Mouse (Mus musculus) lung, postnatal 0 days (tissue): ENCODE results near the gene Tent5b. TPM values are rescaled to one million over a fixed set of nuclear protein-coding genes. Genes with fewer than 3 reads are reported as not detected.

Experiments used
- ATAC-seq: fragments of 200-750 bp; cut with Nextera tagmentation; 2 replicates; pipeline ENCODE4 v1.8.0; 2017; ENCODE audit warnings: moderate library complexity
- DNase-seq: peaks from one replicate; pipeline ENCODE4 v3.0.0-alpha.2; 2016; ENCODE audit warnings: low spot score
- H3K27ac ChIP-seq: fragments of 300-500 bp; sonication (generic); 2 replicates; pipeline ENCODE4 v1.5.1; 2014; ENCODE audit warnings: antibody characterized with exemption, mild to moderate bottlenecking, low read length, mixed read lengths
- H3K27me3 ChIP-seq: fragments of 300-500 bp; sonication (generic); replicated peaks from 2 replicates; pipeline ENCODE4 v1.6.1; 2014; ENCODE audit warnings: low read length, mixed read lengths; ENCODE audit not compliant: insufficient read depth
- H3K36me3 ChIP-seq: fragments of 300-500 bp; sonication (generic); 2 replicates; pipeline ENCODE4 v1.6.1; 2014; ENCODE audit warnings: low read length, mixed read lengths; ENCODE audit not compliant: insufficient read depth
- H3K4me1 ChIP-seq: fragments of 300-500 bp; sonication (generic); 2 replicates; pipeline ENCODE4 v1.6.1; 2014; ENCODE audit warnings: antibody characterized with exemption, low read depth, low read length, mixed read lengths; ENCODE audit not compliant: insufficient read depth
- H3K4me2 ChIP-seq: fragments of 300-500 bp; sonication (generic); replicated peaks from 2 replicates; pipeline ENCODE4 v1.6.1; 2014; ENCODE audit warnings: low read depth, mild to moderate bottlenecking, low read length, moderate library complexity, mixed read lengths
- H3K4me3 ChIP-seq: fragments of 300-500 bp; sonication (generic); 2 replicates; pipeline ENCODE4 v1.5.1; 2014; ENCODE audit warnings: low read depth, low read length
- H3K9ac ChIP-seq: fragments of 300-500 bp; sonication (generic); replicated peaks from 2 replicates; pipeline ENCODE4 v1.6.1; 2014; ENCODE audit warnings: low read depth, mild to moderate bottlenecking
- H3K9me3 ChIP-seq: fragments of 300-500 bp; sonication (generic); 2 replicates; pipeline ENCODE4 v1.6.1; 2016; ENCODE audit warnings: low read length, mixed read lengths
- CTCF ChIP-seq: IDR thresholded peaks from 2 replicates; pipeline ENCODE4 v1.5.1; 2016; ENCODE audit warnings: antibody characterized with exemption, mild to moderate bottlenecking
- EP300 ChIP-seq: IDR thresholded peaks from 2 replicates; pipeline ENCODE4 v1.6.1; 2016; ENCODE audit warnings: antibody characterized with exemption, mild to moderate bottlenecking, control low read depth
- WGBS: fragments of 180-500 bp; shearing (Covaris S2); extraction: QIAGEN DNeasy Blood & Tissue Kit; methylation state at CpG from one replicate; pipeline ENCODE4 v1.1.7; 2014; 5-methylcytosine and 5-hydroxymethylcytosine counted together
- polyA plus RNA-seq: library from polyadenylated mRNA; unstranded; fragments of >200 nt; fragmentation: Nextera tagmentation; extraction: Ambion mirVana; gene quantifications from 2 replicates; pipeline ENCODE4 v1.2.1, GENCODE M21; 2015

The Tent5b gene
- polyA plus RNA-seq, 1 experiment from 2014 or later: 19.1 TPM

DNA sequence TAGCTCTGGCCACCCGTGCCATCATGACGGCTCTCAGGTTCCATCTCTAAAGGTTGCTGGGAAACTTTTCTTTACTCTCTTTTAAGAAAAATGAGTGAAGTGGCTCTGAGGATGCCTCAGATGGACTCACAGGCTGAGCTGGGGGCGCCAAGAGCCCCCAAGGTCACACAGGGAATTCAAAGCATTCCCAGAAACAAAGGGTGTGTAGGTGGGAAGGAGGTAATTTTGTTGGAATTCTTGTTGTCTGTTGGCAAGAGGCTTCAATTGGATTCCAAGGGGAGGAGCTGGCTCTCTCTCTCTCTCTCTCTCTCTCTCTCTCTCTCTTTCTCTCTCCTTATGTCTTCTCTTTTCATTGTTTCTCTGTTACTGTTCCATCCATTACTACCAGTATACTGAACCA is 37.7 kb upstream of the Tent5b start:
- H3K27ac ChIP-seq: no peak overlapping the region

DNA sequence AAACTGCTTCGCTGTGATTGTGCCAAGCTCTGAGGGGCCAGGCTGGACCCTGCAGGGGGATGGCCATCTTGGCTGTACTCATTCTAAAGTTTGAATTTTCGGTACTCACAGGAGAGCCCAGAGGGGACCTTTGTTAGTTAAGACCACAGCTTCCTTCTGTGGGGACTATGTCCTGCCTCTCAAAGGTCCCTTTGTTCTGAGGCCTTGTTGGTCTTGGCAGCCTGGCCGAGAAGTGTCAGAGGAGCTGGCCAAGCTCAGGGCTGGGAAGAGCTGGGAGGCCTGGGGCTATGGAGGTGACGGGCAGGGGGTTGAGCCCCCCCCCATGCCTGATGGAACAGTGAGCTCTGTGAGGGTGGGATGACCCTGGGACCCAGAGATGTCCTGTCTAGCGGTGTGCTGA is 36.8 kb upstream of the Tent5b start:
- Histone ChIP-seq H3K4me3 (no peak overlapping the region), H3K9me3 (no peaks in the 10 kb centered on the region), H3K27ac (no peak overlapping the region), H3K4me1 (no peaks in the 10 kb centered on the region), H3K27me3 (no peaks in the 10 kb centered on the region), H3K36me3 (no peaks in the 10 kb centered on the region), H3K4me2 (no peak overlapping the region), H3K9ac (no peak overlapping the region)
- 58% methylated on average over 5 of the region's 5 CpGs for WGBS
- ATAC-seq (no peak), DNase-seq (no peak)
- TF ChIP-seq EP300 (no peak), CTCF (no peak)

More for the DNA sequence above, 37.7 kb upstream of the Tent5b start:
- Histone ChIP-seq H3K27me3 (no peaks in the 10 kb centered on the region), H3K9ac (no peak overlapping the region), H3K4me3 (no peak overlapping the region), H3K4me1 (no peaks in the 10 kb centered on the region), H3K9me3 (no peaks in the 10 kb centered on the region), H3K36me3 (no peaks in the 10 kb centered on the region), H3K4me2 (no peak overlapping the region)
- WGBS: 50% methylated on average over 3 of the region's 3 CpGs
- TF ChIP-seq EP300 (no peak), CTCF (no peak)
- ATAC-seq: no peak
- DNase-seq: no peak

DNA sequence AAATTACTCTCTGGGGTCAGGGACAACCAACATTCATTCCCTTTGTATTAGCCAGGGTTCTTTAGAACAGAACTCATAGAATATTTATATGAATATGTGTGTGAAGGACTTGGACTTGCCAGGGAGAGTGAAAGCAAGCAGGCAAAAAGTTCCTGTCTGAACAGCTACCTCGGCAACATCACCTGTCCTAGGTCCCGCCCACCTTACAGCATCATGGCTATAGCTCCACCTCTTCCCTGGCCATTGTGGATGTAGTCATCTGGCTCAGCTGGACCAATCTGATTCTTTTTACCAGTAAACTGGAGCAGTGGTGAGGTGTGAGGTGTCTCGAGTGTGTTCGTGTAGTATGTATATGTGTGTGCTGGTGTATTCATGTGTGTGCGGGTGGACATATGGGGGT is 34.2 kb upstream of the Tent5b start:
- H3K4me2 ChIP-seq: no peak overlapping the region
- H3K4me3 ChIP-seq: no peak overlapping the region
- TF ChIP-seq EP300: no peak
- no peak for TF ChIP-seq CTCF
- H3K4me1 ChIP-seq: no peaks in the 10 kb centered on the region
- WGBS: 79% methylated on average over 5 of the region's 5 CpGs
- H3K27me3 ChIP-seq: no peaks in the 10 kb centered on the region
- DNase-seq (no peak), ATAC-seq (no peak; the same call in 1 of the 2 replicates)
- no peak overlapping the region for H3K27ac ChIP-seq
- no peaks in the 10 kb centered on the region for H3K9me3 ChIP-seq
- no peaks in the 10 kb centered on the region for H3K36me3 ChIP-seq
- no peak overlapping the region for H3K9ac ChIP-seq

DNA sequence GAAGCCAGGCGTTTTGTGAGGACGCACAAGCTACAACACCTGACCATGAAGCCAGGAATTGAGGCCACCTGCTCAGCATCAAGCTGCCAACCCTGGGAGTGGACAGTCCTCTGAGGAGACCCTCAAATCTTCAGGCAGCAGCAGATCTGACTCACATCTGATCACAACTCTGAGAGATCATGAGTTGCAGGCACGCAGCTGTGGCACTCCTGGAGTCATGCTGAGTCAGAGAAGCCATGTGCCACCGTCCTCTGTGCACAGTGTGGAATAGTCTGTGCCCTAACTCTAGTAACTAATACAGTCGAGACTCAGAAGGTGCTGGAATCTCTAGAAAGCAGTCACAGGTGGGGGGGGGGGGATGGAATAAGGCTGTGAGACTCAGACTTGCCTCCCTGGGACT is 32.6 kb upstream of the Tent5b start:
- WGBS: 55% methylated on average over 5 of the region's 5 CpGs
- Histone ChIP-seq H3K9me3 (no peaks in the 10 kb centered on the region), H3K27me3 (no peaks in the 10 kb centered on the region), H3K4me3 (no peak overlapping the region), H3K4me2 (no peak overlapping the region), H3K36me3 (no peaks in the 10 kb centered on the region), H3K27ac (no peak overlapping the region), H3K9ac (no peak overlapping the region), H3K4me1 (no peaks in the 10 kb centered on the region)
- no peak for ATAC-seq
- TF ChIP-seq EP300 (no peak), CTCF (no peak)
- no peak for DNase-seq

DNA sequence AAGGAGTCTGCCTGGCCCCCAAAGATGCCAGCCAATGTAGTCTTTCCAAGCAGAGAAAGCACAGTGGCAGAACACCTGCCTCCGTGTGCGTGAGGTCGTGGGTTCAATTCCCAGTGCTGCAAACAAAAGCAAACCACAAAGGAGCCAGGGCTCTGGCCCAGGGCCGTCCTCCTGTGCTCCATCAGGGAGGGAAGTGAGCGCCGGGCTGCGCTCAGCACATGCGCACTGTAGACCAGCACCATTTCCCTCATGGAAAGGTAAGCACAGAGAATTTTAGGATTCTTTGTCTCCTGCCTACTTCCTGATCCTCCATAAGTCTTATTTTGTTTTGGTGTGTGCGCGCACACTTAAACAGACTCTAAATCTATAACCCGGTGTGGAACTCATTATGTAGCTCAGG is 32.0 kb upstream of the Tent5b start:
- Histone ChIP-seq H3K36me3 (no peaks in the 10 kb centered on the region), H3K9me3 (no peaks in the 10 kb centered on the region), H3K27me3 (no peaks in the 10 kb centered on the region), H3K4me2 (no peak overlapping the region), H3K4me1 (no peaks in the 10 kb centered on the region), H3K27ac (no peak overlapping the region), H3K9ac (no peak overlapping the region), H3K4me3 (no peak overlapping the region)
- WGBS: 86% methylated on average over 11 of the region's 11 CpGs
- TF ChIP-seq EP300 (no peak), CTCF (no peak)
- DNase-seq (no peak), ATAC-seq (no peak)

DNA sequence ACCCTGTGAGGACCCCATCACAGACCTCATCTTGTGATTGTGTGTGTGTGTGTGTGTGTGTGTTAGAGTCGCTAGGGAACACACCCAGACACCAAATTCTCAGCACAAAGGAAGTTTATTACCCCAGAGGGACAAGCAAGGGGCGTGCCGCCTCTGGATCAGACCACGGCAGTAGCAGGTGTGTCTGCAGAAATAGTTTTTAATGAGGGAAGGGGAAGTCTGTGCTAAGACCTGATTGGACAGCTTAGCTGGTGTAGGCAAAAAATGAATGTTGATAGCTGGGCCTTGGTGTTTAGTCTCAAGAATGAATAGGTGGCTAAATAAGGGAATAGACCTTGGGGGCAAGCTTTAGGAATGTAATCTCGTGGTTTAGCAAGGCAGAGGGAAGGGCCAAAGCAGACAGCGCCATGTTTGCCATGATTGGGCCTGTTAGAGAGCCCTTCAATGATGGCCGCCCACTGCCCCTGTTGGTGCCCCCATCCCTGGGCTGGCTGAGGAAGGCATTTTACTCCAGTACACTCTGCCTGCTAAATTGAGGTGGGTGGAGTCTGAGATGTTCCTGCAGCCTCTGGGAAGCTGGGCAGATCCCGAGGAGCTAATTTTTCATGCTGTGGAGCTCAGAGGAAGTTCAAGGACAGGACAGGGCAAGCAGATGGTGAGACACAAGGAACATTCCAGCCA is 31.1 kb upstream of the Tent5b start:
- 69% methylated on average over 8 of the region's 8 CpGs for WGBS
- no peak overlapping the region for H3K27ac ChIP-seq
- no peaks in the 10 kb centered on the region for H3K36me3 ChIP-seq
- H3K4me2 ChIP-seq: no peak overlapping the region
- no peaks in the 10 kb centered on the region for H3K27me3 ChIP-seq
- TF ChIP-seq CTCF: no peak; the same call in 1 of the 2 replicates
- no peak for TF ChIP-seq EP300
- no peaks in the 10 kb centered on the region for H3K9me3 ChIP-seq
- DNase-seq (no peak), ATAC-seq (no peak)
- no peak overlapping the region for H3K4me3 ChIP-seq
- no peaks in the 10 kb centered on the region for H3K4me1 ChIP-seq
- no peak overlapping the region for H3K9ac ChIP-seq

DNA sequence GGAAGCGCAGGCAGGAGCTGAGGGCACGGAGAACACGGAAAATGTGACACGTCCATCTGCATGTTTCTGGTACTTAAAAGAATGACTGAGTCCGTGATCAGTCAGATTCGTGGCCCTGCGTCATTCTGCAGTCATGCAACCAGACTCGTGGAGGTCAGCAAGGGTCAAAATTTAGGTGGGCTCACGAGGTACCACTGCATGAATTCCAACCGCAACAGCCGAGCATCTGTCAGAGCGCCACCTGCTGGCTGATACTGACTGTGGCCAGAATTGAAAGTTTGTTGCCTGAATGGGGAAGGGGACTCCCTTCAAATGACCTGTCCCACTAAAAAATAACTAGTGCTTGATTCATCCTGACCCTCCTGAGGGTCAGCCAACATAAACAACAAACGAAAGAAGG is 30.2 kb upstream of the Tent5b start:
- 20% methylated on average over 13 of the region's 13 CpGs for WGBS
- DNase-seq (peak; percentile 37), ATAC-seq (no peak)
- no peak overlapping the region for H3K27ac ChIP-seq
- H3K27me3 ChIP-seq: no peaks in the 10 kb centered on the region
- H3K4me2 ChIP-seq: no peak overlapping the region
- no peak overlapping the region for H3K4me3 ChIP-seq
- H3K4me1 ChIP-seq: no peaks in the 10 kb centered on the region
- TF ChIP-seq CTCF (peak; percentile 88), EP300 (no peak)
- H3K36me3 ChIP-seq: no peaks in the 10 kb centered on the region
- no peaks in the 10 kb centered on the region for H3K9me3 ChIP-seq
- H3K9ac ChIP-seq: no peak overlapping the region
